Mouse (Mus musculus): Measurements from ENCODE around the gene H2-M5.
A peak's percentile ranks its signal among the peaks of the same experiment; 100 is the strongest.

Gene H2-M5

DNA sequence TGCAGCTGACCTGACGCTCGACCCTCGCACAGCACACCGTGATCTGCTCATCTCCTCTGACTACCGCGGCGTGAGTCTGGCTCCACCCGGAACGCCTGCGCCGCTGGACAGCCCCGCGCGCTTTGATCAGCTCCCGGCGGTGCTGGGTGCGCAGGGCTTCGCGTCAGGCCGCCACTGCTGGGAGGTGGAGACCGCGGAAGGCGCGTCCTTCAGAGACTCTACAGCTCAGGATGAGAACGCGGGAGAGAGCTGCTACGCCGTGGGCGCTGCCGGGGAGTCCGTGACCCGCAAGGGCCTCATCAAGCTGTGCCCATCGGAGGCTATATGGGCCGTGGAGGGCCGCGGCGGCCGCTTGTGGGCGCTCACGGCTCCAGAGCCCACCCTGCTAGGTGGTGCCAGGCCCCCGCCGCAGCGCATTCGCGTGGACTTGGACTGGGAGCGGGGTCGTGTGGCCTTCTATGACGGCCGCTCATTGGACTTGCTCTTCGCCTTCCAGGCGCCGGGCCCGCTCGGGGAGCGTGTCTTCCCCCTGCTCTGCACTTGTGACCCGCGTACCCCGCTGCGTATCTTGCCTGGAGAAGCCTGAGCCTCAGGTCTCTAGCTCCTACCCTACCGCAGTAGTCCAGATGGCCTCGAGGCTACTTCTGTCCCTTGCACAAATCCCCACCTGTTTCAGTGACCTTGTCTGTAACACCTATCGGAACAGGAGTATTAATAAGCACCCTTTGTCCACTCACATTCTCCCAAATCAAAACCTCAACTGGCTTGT is 42.1 kb downstream of the H2-M5 start:
- DNase-seq: peak; percentile 47

DNA sequence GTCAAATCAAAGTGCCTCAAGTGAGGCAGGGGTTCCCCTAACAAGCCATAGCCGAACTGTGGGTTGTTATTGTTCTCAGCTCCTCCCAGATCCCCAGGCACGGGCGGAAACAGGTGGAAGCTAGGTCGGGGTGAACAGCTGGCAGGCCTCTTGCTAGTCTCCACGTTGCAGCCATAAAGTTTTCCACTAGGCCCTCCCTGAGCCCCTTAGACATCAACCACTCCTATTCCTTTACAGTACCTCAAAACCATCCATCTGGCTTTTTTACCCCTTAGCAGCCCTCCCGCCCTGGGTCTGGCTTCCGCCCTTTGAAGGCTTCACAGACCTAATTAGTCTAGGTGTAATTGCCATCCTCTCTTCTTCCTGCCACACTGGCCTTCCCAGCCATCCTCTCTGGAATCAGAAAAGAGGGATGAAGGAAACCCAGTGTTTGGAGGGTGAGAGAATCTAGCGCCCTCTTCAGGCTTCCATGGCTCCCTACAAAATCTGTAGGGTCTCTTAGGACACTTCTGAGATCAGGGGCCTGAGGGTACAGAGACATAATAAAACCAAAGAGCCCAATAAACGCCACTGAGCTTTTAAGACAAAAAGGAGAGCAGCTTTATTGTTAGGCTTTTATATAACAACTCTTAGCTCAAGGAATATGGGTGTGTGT is 45.1 kb downstream of the H2-M5 start:
- DNase-seq: peak; percentile 77

DNA sequence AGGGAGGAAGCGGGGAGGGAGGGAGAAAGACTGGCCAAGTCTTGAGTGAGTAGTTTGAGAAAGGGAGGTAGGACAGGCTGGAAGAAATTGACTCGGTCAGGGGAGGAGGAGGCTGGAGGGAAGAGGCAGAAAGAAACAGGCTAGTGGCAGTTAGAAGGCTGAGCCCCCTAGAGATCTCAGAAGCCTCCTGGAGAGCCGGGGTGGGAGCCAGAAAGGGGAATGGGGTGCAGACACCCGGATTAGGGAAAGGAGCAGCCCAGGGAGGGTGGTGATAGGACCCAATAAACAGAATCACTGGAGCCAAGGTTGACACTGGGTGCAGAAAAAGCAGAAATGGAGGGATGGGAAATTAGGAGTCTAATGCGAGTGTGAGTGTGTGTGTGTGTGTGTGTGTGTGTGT is 45.6 kb downstream of the H2-M5 start:
- no peak for DNase-seq

DNA sequence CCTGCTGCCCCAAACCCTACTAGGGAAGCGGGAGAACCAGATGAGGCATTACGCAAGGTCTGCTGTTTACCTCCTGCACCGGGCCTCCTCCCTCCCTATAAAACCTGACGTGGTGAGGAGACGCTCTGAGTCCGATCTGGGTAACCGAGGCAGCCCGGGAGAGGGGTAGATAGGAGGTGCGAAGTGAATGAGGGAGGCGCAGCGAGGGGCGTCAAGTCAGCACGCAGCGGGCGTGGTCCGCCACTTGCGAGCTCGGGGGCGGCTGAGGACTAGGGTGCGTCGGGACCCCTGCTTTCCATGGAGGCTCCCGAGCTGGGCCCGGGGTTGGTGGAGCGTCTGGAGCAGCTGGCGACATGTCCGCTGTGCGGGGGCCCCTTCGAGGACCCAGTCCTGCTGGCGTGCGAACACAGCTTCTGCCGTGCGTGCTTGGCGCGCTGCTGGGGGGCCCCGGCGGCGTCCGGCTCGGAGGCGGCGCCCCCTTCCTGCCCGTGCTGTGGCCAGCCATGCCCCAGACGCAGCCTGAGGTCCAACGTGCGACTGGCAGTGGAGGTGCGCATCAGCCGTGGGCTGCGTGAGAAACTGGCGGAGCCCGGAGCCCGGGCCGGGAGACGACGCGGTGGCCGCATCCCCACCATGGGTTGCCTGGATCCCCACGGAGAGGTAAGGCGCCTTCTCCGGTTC is 46.4 kb downstream of the H2-M5 start, which contains the start of gene Rnf39:
Gene Rnf39, plus strand, starts transcription at position 128 of the 681 bp plus-strand sequence.
- peak; percentile 46 for DNase-seq

DNA sequence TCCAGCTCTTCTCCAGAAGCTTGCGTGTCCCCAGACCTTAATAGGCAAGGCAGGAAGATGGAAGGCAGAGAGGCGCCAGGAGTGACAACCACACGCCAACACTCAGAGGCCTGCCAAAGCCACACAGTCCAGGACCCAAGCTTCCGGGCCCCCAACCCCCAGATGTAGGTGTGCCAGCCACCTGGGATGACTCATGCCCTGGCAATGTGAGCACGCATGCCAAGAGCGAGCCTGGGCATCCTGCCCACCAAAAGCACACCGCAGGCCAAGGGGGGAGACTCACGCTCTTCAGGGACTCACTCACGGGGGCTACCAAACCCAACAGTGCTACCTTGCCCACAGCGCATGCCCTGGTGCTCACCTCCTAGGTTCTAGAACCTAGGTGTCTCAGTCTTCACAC is 46.9 kb downstream of the H2-M5 start:
- peak; percentile 56 for DNase-seq

DNA sequence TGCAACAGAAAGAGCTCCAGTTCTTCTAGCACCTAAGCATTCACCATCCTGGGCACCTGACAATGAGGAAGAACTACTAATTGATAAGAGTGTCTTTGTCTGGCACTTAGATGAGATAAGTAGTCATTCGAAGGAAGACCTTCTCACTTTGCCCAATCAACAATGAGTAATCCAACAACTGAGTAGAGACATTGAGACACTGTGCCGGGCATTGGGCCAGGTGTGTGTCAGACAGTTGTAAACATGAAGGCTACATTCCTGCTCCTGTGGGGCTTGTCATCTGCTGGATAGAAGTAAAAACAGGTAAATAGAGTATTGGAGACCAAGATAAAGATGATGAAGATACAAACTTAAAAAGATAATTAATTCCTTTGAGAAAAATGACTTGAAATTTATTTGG is 51.3 kb downstream of the H2-M5 start:
- no peak for DNase-seq

Measured in thymus, postnatal 14 days (tissue).